Mouse (Mus musculus) thymus, adult 2 months (tissue): Measurements from ENCODE around the gene Fbn1.

Experiments
- CTCF ChIP-seq: fragments of 200-500 bp; IDR thresholded peaks from 2 replicates; pipeline ENCODE4 v1.5.1; 2012; ENCODE audit warnings: mild to moderate bottlenecking, control low read depth, low read length, moderate library complexity, borderline replicate concordance; ENCODE audit not compliant: control insufficient read depth, poor library complexity, insufficient read depth; ENCODE audit errors: extremely low read depth
- POLR2A ChIP-seq: fragments of 200-500 bp; IDR thresholded peaks from 2 replicates; pipeline ENCODE4 v1.6.1; 2012; ENCODE audit warnings: mild to moderate bottlenecking, low read length, control low read depth, moderate library complexity; ENCODE audit not compliant: control insufficient read depth, poor library complexity, insufficient read depth; ENCODE audit errors: extremely low read depth

- TF ChIP-seq CTCF (no peak), POLR2A (no peak)
These were observed 89.2 kb downstream of the Fbn1 start for GRCm38 (mm10) chr2:125418546-125418945.
